Mouse (Mus musculus) cortical plate, adult 2 months (tissue): ENCODE measurements around the gene Gm37240.

Experiments
- CTCF ChIP-seq: fragments of 200-500 bp; IDR thresholded peaks from 2 replicates; pipeline ENCODE4 v1.5.1; 2011; ENCODE audit warnings: mild to moderate bottlenecking, control low read depth, low read length; ENCODE audit not compliant: insufficient read depth; ENCODE audit errors: extremely low read depth
- POLR2A ChIP-seq: fragments of 200-500 bp; IDR thresholded peaks from 2 replicates; pipeline ENCODE4 v1.6.1; 2011; ENCODE audit warnings: mild to moderate bottlenecking, low read length, control low read depth; ENCODE audit not compliant: insufficient read depth; ENCODE audit errors: extremely low read depth

DNA sequence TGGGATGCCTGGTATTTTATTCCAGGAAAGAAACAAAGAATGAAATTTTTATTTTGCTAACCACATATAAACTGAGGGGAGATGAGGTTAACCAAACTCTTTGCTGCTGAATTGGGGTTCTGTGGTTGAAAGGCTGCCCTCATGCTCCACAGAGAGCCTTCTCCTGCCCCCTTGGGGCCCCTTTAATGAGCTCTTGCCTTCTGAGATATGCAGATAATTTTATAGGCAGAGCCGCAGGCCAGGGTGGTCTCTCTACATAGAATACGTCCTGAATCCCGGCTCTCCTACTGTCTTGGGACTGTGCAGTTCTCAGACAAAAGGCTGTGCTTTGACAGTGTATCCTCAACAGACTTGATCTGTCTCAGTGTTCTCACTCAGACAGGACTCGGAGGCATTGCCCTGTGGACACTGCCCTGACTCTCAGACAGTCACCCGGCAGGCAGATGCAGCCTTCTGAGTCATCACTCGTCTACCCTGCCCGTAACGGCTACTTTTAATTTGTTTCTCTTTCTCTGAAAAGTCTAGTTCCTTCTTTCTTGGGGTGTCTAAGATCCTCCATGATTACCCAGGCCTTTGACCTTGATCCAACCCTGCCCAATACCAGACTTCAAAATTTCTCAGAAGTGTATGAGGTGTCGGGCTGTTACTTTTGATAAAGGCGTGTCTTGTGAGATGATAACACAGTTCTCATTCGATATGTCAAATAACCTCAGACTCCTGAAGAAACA, 1184.1 kb downstream of the Gm37240 start:
- TF ChIP-seq CTCF, result no peak
- no peak for TF ChIP-seq POLR2A
